Mouse (Mus musculus) cerebellum, postnatal 14 days (tissue): ENCODE data around the gene Cdca5.

Source experiments
- DNase-seq, 2 experiments: peaks; one replicate each; pipeline ENCODE4 v3.0.0; 2021; ENCODE audit warnings: mixed read lengths in 2 of 2

The Cdca5 gene

GRCm38 (mm10) chr19:6061641-6062302, 23.0 kb upstream of the Cdca5 start:
- DNase-seq: peak; percentile 58 to 66

- DNase-seq: no peak
Observed at GRCm38 (mm10) chr19:6062418-6062817, 22.4 kb upstream of the Cdca5 start.

DNA sequence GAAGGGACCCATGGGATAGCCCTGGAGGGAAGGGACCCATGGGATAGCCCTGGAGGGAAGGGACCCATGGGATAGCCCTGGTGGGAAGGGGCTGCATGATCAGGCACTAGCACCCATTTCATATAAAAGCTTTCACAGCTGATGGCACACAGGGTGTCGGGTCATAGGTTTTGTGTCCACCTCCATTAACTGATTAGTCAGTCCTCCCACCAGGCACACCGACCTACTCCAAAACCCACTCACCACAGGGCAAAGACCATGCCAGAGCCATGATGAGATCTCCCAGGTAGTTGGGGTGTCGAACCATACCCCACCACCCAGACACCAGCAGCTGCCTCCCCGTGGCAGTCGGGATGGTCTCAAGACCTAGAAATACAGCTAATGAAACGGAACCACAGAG, 21.7 kb upstream of the Cdca5 start:
- DNase-seq: no peak

DNA sequence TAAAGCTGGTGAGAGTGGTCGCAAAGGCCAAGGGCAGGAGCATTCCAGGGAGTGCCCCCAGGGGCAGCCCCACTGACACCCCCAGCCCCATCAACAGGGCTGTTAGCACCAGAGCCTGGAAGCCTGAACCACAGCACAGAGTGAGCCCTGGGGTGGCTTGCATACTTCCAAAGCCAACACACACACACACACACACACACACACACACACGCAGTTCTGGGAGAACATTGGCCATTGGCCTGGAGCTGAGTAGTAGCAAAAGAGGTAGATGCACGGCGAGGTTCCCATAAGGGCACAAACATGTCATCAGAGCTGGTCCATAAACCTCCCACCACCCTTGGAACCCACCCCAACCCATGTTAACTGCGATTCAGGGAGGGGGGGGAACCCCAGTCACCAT, 18.2 kb upstream of the Cdca5 start:
- DNase-seq: no peak

- DNase-seq: peak; percentile 92 to 96
Observed at GRCm38 (mm10) chr19:6067011-6067723, 17.6 kb upstream of the Cdca5 start.

GRCm38 (mm10) chr19:6067724-6068415, 16.9 kb upstream of the Cdca5 start, which contains the start of gene Tm7sf2:
TSS of gene Tm7sf2 (minus strand) at chr19:6068373.
- peak; percentile 87 to 91 for DNase-seq

GRCm38 (mm10) chr19:6068951-6069350, 15.8 kb upstream of the Cdca5 start:
- peak in 1 of 2 experiments; percentile 53 for DNase-seq

GRCm38 (mm10) chr19:6069851-6070250, 14.9 kb upstream of the Cdca5 start:
- no peak for DNase-seq

DNA sequence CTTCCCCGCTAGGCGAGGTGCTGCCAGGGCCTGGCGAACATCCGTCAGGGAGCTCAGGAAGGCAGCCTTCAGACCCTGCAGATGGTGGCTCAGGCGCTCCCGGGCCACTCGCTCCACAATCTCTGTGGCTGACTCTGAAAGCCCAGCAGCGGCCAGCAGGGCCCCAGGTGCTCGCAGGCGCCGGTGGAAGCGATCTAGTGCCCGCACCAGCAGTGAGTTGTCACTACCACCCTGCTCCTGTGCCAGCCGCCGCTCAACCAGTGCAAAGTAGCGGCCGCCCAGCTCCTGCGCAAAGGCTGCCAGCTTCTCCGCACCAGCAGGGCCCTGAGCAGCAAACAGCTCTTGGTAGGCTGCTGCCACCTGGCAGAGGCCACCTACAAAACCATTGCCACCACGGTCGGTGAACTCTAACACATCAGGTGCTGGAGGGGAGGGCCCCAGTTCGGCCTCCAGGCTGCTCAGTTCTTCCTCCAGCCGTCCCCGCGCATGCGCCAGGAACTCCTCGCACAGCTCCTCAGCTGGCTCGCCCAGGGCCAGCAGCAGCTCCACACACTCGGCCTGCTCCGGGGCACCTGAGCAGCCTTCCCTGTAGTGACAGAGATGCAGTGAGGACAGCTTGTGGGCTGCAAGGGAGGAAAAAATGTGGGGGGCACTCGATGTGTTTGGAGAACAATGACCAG, 14.1 kb upstream of the Cdca5 start:
- peak; percentile 50 to 65 for DNase-seq

- peak in 1 of 2 experiments; percentile 25 for DNase-seq
Observed at GRCm38 (mm10) chr19:6071261-6071660, 13.5 kb upstream of the Cdca5 start.

GRCm38 (mm10) chr19:6073889-6074288, 10.9 kb upstream of the Cdca5 start:
- DNase-seq: no peak

GRCm38 (mm10) chr19:6076564-6077393, 8.0 kb upstream of the Cdca5 start, which contains the start of gene Vps51:
TSS of gene Vps51 (minus strand) at chr19:6077231.
- DNase-seq: peak; percentile 90 to 92

DNA sequence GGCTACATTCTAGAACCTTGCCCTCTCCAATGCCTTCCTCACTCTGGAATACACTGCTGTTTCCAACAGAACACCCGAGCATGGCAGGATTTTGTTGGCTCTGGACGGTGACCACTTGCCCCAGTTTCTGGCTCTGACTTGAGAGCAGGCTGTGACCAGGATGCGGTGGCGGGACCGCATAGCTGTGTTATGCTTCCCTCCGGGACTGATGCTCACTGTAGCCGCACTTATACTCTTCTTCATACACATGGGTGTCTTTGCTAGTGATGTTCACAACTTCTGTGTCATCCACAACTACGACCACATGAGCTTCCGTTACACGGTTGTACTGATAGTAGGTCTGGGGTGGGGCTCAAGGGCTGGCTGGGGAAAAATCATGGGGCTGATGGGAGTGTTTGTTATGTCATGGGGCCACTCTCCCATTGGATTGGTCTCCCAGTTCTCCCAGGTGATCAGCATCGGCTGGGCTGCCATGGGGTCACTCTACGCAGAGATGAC, 4.8 kb upstream of the Cdca5 start, which contains the start of gene Tmem262:
Gene Tmem262, plus strand, starts transcription at position 51 of the 498 bp plus-strand sequence.
- DNase-seq: no peak

GRCm38 (mm10) chr19:6082156-6082555, 2.6 kb upstream of the Cdca5 start, which contains the start of gene Gm28374:
TSS of gene Gm28374 (minus strand) at chr19:6082256.
- no peak for DNase-seq

DNA sequence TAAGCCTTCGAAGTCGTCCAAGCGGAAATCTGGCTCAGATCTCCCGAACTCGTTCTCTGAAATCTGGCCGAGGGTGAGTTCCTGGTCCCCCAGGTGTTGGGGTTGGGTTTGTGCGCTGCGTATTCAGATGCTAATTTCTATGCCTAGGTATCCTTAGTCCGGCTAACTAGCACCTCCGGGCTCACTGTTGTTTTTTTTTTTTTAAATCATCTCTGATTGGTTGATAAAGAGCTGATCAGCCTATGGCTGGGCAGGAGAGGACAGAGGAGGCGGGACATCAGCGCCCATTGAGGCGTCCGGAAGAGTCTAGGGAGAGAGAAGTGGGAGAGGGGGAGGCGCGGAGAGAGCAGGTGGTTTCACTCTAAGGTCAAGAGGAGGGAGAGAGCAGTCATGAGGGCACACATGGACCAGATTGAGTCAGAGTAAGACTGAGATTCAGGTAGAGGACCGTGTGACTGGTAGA, 665 bp downstream of the Cdca5 start:
- peak; percentile 45 to 56 for DNase-seq

DNA sequence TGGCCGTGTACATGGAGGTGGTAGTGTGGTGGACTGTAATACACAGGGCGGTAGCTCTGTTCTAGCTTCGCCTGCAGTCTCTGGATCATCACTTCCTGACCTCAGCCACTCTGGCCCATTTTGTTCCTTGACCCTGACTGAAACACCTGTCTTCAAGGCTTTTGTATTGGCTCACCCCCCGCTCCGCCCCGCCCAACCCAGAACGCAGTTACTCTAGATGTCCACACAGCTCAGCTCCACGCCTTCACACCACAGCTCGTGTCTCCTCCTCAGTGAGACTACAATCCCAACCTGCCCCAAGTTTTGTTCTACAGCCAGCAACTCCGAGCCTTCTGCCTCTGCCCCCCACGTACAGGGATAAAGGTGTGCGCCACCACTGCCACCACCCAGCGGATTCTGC, 4.1 kb downstream of the Cdca5 start:
- no peak for DNase-seq

DNA sequence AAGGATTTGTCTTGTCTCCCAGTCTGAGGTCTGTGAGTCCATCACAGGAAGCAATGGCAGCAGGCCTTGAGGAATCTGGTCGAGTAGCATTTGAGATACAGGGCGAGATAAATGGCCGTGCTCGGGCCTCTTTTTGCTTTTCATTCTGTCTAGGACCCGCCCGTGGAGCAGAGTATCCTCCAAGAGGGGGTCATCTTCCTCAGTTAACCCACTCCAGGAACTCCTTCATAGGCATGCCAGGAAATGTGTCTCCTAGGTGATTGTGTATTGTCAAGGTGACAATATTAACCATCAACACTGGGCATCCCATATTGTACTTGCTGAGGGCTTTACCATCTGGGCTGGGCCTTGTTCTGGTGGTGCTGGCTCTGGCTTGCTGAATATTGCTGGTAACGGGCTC, 9.3 kb downstream of the Cdca5 start, which contains the start of gene AC131692.1:
Gene AC131692.1, plus strand, starts transcription at position 301 of the 400 bp plus-strand sequence.
- DNase-seq: no peak

- no peak for DNase-seq
Observed at GRCm38 (mm10) chr19:6097847-6098246, 13.1 kb downstream of the Cdca5 start.

DNA sequence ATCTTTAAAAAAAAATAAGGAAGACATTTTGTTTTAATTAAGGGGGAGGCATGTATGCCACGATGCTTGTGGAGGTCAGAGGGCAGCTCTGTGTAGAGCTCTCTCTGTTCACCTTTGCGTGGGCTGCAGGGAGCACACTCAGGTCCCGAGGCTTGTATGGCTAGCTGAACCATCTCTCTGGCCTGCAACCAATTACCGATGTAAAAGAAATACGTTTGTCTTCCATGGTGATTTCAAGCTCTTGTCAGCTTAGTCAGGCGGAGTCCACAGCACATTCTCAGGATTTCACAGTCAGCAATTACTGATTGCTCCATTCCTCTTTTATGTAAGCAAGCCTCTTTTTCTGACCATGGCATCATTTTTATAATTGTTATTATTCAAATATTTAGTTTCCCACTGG, 16.4 kb downstream of the Cdca5 start:
- DNase-seq: no peak

DNA sequence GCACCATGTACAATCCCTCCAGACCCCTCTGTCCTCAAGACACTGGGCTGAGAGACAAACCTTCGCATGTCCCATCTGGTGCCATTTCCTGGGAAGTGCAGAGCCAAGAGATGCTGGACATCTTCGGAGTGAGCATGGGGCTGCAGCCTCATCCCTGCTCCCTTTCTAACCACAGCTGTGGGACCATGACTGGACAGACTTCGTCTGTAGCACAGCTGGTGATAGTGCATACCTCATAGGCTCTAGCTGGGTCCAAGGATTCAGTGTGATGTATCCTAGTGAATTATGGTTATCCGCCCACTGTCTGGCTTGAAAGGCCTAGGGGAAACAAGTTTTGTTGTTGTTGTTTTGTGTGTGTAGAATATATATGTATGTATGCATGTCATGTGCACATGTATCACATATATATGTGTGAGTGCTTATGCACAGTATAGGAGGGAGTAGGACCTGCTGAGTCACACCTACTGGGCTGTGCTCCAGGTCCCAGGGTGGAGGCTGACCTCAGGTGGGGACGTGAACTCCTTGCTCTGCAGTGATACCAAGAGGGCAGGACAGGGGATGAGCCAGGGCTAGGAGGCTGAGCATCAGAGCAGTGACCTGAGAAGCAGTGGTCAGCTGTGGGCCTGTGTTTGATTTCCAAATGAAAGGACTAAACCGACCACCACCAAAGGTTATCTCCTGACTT, 17.5 kb downstream of the Cdca5 start:
- DNase-seq: no peak

DNA sequence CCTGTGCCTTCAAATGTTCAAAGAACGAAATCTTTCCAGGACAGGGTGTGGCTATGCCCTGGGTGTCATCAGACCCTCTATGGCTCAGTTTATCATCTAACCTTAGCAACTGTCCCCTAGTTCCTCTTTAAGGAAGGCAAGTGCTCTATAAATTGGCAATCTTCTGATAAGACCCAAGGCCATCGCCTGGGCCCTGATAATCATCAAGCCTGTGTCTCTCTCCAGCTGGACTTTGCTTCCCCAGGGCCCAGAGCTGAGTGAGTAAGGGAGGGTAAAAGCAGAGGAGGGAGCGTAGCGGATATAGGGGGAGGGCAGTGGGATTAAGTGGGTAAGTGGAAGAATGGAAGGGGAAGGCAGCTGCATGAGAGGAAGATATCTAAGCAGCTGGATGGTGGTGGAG, 19.7 kb downstream of the Cdca5 start:
- DNase-seq: no peak
